Mouse (Mus musculus) c-Kit-positive CD71-positive TER-119-negative erythroid progenitor cells, embryonic 14.5 days (primary cell): ENCODE measurements around the gene Ccr1l1.
A peak's percentile ranks its signal among the peaks of the same experiment; 100 is the strongest.

ENCODE experiments used
- DNase-seq: peaks from one replicate; pipeline ENCODE4 v3.0.0-alpha.2; 2013; ENCODE audit warnings: low read depth

Gene Ccr1l1

DNA sequence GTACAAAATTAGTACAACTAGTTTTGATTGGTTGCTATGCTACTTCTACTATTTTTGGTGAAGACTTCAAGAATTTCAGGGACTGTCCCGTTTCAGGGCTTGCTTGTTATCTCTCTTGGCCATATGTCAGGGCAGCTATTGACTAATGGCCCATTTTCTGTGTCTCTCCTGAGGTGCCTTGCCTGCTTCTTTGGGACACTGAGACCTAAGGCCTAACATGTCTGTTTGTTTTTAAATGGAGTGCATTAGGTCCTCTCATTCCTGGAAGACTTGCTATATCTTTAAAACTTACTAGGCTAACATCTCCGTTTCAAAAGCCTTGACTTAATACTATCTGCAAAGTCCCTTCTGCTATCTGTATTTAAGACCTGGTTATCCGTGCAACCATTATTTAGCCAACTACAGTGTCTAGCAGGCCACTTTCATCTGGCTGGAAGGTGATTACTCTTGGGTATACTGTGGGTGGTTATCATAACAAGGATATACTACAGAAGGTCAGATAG is 20.2 kb downstream of the Ccr1l1 start:
- DNase-seq: peak; percentile 81

DNA sequence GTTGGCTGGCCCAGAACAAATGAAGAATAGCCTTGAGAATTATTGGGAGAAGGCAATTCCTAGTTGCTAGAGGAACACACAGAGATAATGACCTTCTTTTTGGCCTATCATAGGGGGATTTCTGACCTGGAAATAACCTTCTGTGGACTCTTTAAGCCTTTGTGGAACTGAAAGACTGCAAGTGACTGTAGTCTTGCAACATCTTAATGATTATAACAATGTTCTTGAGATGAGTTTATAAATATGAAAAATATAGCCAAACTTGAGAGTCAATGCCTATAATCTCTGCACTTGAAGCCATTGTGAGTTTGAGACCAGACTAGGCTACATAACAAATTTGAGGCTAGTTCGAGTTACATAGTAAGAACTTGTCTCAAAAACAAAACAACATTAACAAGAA is 21.3 kb downstream of the Ccr1l1 start:
- DNase-seq: no peak

DNA sequence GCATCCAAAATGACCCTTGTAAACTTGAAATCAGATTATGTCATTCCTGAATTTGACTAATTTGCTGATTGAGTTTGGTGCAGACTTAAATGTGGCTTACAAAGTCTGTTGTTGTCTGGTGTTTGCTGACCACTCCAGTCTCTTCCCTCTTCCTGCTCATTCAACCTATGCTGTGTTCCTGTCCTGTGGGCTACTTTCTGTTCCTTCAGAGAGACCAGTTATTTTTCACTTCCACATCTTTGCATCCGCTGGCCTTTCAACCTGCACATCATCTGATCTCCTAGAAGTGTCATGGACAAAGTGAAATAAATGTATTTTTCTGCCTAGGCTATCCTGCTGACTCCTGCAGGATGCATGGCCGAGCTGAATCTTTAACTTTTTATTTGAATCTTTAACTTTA is 24.7 kb downstream of the Ccr1l1 start:
- no peak for DNase-seq

DNA sequence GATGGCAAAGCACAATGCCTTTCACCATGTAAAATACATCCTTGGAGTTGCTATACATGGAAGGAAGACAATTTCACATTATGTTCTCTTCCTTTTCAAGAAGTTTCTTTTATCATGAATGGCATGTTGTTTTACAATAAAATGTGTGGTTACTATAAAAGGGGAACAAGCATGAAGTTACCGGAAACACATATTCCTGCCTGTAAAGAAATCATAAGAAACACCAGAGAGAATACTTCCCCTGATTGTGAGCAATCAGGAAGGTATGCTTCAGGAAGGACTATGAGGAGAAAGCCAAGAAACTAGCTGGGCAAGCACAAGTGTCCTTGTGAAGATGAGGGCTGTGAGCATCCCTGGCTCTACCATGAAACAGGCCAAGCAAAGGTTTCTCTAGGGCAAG is 27.0 kb downstream of the Ccr1l1 start:
- no peak for DNase-seq

DNA sequence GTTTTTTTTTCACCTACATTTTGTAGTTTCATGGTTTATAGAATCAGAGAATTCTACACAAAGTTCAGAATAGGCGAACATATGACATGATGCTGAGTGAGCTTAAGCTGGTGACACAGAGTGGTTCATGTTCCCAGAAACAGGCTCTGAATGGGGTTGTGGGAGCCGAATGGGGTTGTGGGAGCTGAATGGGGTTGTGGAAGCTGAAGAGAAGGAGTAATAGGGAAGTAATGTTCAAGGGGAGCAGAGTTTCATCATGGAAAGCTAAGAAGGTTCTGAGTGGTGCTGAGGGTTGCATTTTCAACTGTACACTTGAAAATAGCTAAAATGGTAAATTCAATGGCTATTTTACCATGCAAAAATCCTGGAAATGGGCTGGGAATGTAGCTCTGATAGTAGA is 28.8 kb downstream of the Ccr1l1 start:
- no peak for DNase-seq

DNA sequence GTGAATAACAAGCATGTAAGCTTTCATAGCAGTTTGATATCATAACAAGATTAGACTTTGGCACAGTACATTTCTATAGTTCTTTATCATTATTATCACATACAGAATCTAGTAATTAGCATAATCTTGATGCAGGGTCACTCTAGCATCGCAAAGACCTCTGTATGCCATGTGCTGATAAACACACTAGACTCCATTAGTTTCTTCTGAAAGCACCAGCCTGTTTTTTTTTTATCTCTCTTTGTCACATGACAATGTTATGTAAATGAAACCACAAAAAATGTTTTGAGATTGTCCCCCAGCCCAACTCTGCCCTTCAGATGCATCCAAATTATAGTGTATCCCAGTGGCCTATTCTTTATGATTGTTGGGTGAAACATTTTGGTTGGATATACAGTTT is 30.4 kb downstream of the Ccr1l1 start:
- no peak for DNase-seq

DNA sequence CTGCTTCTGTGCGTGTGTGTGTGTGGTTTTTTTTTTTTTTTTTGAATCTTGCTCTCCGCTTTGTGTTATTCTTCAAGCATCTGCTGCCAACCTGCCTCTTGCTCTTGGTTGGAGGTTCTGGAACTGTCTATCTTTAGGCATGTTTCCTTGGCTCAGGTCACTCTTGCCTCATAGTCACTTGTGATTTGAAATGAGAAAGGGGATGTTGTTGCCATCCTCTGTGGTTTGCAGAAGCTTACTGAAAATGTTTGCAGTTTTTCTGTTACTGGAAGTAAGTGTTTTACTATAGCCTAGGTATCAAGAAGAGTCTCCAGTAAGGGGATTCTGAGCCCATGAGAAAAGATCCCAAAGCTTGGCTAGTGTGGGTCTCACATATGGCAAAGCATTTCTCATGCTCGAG is 36.2 kb downstream of the Ccr1l1 start:
- DNase-seq: no peak

DNA sequence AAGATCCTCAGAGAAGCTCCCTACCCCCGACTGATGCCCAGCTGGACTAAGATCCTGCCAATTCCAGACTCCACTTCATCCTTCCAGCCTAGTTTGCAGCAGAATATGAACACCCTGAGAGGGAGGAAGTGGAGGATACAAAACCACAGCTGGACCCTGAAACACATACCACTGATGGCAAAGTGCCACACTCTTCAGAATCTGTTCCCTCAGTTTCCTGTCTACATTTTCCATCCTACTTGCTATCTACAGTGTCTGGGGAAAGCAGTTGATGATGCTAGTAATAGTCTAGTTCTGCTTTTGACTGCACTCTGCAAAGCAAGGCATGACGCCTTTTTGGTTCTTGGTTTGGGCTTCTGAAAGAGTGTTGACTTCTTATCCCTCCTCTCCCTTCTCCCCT is 36.9 kb downstream of the Ccr1l1 start:
- no peak for DNase-seq

DNA sequence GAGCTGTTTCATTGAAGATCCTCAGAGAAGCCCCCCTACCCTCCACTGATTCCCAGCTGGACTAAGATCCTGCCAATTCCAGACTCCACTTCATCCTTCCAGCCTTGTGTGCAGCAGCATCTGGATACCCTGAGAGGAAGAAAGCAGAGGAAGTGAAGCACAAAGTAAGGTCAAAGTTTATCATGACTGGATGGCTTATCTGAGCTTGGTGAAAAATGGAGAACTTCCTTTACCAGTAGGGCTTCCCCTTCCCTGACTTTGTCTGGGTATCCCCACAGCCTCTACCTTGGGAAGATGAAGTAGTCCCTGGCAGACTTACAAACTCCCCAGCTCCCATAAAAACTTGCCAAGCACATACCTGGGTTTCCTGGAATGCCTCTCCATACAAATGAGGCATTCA is 37.6 kb downstream of the Ccr1l1 start:
- DNase-seq: no peak

DNA sequence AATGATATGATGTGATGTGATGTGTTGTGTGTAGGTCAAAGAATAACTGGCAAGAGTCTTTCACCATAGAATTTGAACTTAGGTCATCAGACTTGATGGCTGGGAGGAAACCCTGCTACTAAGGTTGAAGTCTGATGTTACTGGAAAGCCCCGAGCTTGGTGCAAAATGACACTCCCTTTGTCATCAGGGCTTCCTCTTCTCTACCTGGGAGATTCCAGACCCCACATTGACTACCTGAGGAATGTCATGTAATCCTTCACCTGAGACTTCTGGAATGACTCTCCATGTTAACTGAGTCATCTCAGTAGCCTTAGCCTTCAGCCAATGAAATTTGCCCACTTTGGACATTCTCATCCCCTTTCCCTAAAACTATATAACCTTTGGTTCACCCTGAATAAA is 38.0 kb downstream of the Ccr1l1 start:
- no peak for DNase-seq

DNA sequence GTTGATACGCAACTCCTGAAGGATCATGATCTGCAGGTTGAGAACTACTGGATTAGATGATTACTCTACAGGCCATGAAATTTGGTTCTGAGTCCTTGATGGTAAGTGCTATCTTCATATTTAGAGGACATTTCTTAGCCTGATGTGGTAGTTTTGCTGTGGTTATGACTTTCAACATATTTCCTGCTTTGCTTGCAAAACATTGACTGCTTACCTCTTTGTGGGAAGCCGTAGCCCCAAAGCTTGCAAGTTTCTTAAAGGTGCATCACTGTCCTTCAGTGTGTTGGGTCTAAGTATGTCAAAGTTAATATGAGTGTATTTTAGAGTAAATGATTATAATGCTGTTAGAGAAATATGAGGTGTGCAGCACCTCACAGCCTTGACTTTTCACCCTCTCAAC is 40.2 kb downstream of the Ccr1l1 start:
- no peak for DNase-seq

DNA sequence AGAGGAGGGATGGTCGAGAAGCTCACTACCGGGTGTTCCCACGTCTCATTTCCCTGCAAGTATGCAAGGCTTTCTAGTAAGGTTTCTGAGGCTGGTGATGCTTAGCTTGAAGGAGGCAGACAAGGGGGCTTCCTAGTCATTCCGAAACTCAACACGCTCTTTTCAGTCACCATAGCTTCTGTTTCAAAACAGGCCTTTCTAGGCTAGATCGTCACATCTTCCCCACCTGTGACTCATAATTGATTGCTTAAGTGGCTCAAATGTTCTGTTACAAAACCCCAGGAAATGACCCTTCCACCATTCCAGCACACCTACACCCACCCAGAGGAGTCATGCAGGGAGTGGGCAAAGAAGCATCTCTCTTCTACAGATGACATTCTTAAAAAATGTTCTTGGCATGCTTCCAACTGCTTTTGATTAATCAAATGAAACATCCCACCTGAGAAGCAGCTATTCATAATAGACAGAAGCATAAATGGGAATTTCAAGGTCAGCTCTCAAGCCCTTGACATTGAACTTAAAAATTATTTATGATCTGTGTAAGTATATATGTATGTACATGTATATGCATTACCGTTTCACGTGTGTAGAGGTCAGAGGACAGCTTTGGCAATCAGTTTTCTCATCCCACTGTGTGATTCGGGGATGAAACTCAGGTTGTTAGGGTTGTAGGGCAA is 41.5 kb downstream of the Ccr1l1 start:
- DNase-seq: no peak

DNA sequence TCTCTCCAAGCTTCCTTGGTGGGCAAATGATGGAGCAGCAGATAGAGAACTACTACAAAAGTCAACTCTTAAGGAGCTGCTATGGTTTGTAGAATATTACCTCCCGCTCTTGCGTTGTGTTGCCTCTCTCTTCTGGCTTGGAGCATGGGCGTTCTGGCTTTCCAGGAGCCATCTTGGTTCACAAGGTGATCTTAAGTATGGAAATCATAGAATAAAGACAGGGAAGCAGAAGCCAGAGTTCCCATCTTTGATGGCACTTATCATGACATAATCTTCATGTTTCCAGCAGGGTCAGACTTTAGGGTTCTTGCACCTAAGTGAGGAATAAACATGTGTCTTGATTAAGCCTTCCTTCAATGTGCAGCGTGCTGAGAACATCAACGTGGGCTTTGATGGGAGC is 42.4 kb downstream of the Ccr1l1 start:
- no peak for DNase-seq

DNA sequence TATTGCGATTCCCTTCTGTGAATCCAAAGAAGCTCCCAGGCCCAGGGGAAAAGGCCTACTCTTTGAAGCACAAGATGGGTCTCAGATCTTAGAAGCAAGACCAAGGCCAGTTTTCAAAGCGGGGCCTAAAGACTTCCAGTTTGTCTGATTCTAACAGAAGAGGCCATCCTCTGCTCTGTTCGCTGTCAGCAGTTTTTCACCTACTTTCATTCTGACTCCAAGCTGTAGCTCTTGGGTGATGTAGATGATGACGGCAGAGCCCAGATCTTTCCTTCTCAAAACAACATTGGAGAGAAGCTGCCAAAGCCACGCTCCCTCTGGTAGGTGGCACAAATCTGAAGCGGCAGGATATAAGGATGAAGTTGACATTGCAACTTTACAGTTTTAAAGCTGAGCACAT is 42.9 kb downstream of the Ccr1l1 start:
- DNase-seq: no peak

DNA sequence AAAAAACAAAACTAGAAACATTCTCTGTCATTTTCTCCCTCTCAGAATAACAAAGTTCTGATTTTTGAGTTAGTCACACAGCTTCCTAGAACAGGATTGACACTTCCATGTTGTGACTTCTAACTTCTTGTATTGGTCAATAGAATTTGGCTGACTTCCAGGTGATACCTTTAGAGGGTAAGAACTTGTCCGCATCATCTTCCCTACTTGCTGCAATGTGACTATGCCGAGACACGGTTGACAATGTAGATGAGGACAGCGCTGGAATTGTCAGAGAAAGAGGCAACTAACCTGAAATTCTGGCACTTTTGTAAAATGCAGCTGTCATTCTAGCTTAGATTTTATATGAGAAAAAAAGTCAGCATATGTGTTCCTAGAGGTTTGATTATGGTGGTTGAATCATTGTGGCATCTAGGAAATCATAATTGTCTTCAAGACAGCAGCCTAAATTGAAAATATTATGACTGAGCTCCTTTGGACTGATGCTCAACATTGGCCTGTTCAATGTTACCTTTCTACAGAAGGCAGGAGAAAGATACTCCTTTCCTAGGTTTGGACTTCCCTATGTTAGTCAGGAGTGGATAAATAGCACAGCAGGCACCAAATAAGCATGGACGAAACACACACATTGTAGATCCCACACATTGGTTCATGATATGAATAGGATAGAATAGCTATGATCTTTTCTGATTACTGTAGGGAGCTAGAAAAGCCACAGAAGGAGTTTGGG is 44.3 kb downstream of the Ccr1l1 start:
- no peak for DNase-seq

DNA sequence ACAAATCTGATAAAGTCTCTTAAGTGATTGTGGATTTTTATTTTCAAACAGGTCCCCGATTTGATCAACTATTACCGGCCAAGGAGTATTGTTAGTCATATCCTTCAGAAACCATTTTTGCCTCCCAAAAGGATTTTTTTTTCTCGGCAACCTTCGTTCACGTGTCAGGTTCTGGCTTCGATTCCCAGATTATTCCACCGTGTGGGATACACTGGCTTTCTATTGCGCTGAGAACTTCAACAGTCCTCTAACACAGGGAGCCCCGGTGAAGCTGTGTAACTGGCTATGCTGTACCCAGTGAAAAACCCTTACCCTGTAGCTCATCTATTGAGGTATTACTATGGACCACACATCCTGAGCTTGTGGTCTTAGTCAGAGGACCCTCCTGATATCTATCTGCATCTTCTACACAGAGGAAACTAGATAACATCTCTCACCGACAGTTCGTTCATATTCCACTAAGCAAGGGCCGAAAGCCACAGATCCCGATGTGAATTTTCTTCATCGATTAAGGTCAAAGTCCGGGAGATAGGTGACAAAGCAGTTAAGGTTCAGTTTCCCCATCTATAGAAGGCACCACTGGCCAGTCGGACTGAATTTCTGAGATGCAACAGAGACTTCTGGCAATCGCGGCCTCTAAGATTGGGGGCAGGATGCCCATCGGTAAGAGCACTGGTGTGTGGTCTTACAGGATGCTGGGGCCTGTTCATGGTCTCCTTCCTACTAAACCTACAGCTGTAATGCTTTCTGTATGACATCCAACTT is 45.1 kb downstream of the Ccr1l1 start:
- no peak for DNase-seq

DNA sequence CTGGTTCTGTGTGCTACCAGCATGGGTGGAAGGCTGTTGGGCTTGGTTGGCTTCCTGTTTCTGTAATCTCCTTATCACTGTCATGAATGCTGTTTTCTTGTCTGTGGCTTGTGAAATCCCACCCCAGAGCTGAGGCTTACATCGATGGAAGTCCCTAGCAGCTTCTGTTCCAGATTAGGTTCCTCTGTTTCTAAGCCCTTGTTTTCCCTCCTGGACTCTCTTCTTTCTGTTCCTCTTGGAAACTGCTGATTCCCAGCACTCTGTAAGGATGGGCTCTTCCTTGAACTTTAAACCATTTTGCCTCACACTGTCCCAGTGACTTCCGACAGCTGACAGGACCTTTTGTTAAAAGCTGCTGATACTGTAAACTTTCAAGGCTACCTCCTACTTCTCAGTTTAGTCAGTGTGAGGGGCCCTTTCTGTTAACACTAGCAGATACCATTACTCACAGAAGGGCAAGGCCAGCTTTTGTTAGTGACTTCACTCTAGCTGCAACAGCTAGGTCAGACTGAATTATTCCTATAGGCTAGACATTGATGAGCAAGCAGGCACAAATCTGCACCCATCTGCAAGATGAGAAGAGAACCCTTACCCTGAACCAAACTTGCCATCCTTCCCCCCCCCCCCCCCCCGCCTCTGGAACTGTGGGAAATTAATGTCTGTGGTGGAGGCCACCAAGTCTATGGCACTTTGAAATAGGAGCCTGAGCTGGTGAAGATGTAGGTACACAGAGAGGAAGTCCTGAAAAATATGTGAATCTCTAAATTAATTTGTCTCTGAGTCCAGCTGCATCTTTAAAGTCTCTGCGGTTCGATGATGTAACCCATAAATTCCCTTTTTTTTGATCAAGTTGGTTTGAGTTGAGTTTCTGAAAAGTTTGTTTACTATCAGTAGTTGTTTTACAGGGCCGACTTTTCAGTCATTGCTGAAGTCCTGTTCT is 46.2 kb downstream of the Ccr1l1 start:
- no peak for DNase-seq

DNA sequence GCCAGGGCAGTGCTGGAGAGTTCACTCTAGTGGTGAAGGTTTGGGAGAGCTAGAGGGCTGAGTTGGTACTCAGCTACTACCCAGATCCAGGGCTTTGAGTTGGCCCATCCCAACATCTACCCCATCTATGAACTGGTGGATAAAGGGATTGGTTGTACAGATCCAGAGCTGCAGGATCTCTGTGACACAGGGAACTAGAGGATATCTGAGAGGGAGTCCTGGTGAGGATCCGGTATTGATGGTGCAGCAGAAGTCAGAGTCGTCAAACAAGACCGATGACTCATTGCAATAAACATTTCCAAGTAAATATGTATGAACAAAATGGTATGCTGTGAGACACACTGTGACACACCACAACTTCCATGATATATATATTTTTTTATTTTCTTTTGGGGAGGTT is 47.3 kb downstream of the Ccr1l1 start:
- no peak for DNase-seq

DNA sequence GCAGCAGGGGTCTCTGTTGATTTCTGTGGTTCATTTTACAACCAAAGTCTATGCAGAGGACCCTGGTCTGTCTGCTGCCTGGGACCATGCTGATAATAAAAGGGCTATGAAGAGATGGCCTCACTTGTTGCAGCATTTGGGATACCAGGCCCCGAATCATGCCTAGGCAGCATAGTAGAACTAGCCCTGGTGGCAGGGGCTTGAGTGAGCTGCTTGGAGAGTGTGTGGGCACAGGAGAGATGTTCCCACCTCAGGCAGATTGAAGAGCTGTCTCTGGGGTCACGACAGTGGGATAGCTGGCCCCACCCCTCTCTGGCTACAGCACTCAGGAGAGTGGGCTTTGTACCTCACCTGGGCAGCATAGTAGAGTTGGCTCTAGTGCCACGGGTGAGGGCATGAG is 47.7 kb downstream of the Ccr1l1 start:
- DNase-seq: no peak

DNA sequence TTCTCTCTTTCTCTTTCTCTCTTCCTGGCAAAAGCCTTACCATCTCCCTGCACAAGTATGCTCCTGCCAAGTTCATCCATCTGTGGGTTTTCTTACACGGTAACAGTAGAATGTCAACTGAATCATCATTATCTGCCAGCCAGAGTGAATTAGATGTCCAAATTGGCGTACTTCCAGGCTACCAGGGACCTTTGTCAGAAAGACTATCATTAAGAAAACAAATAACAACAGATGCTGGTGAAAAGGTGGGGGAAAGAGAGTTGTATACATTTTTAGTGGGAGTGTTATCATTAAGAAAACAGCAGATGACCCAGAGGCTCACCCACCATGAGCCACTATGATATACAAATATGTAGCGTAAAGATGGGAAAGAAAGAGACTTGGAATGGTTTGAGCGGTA is 48.3 kb downstream of the Ccr1l1 start:
- no peak for DNase-seq

DNA sequence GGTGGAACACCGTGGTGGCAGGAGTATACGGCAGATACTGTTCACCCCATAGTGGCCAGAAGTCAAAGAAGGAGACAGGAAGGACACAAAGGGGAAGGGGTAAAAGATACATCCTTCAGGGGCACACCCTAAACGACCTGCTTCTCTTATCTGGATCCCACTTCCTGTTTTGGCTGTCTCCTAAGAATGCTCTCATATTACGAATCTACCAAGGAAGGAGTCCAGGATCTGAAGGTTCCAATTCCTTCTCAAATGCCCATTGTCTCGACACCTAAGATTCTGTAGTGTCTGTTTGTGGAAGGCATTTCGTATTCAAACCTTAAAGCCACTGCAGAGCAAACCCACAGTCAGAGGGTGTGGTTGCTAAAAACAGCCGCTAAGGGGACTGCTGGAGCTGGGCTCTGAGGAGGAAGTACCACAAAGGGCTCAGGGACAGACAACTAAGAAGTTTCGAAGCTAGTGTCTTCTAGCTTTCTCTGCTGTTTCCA is 49.4 kb downstream of the Ccr1l1 start:
- DNase-seq: no peak
